Mouse (Mus musculus): ENCODE results near the gene Ubxn6.

DNA sequence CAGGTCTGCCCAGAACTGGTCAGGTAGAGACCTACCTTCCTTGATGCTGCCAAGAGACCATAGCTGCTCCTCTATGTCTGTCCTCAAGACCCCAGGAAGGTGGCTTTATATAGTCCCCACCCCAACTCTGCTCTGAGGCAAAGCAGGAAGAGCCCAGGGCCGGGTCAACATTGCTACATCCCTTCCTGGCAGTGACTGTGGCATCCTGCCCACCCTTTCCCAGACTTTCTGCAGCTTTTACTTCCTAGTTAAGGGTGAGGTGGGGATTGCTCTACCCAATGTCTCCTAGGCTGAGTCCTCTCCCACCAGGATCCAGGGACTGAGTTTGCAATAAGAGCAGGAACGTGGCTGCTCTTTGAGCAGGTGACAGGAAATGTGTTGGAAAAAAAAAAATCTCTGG, 47.0 kb upstream of the Ubxn6 start, which contains the start of gene Lrg1:
- TF ChIP-seq CTCF (IDR thresholded peaks at IDR 0.05; ENCODE audit: extremely low read depth, insufficient read depth, insufficient read length, insufficient replicate concordance) (no peak), POLR2A (IDR thresholded peaks at IDR 0.05; ENCODE audit: low read depth, low read length) (no peak)
